Mouse (Mus musculus): ENCODE measurements at regions not wholly inside any gene's neighbourhood (a gene's known extent, or its start where the extent isn't known, plus 50 kb on each side); places are given as distances from the start of the nearest gene placed in this dataset.

DNA sequence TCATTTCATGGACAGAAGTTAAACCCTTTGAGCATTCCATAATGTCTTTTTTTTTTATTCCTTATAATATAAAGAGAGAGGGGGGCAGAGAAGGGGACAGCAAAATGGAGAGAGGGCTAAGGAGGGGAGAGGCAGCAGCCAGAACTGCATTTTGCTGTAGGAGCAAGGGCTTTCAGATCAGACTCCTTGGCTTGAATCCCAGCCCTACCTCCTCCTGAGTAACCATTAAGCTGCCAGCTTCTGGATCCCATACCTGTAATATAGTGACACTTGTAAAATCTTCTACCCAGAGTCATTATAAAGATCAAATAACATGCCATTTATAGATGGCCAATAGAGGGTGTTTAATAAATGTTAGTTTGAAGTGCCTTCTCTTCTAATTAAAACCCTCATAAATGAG lies 339.6 kb upstream of the Rag2 start:
- no peak for TF ChIP-seq POLR2A (IDR thresholded peaks at IDR 0.05; ENCODE audit: low read depth, low read length)
- no peak for TF ChIP-seq POLR2AphosphoS2 (IDR thresholded peaks at IDR 0.05; ENCODE audit: low read depth, low read length)
- TF ChIP-seq CTCF (conservative IDR thresholded peaks at IDR 0.05 in 1 of 2, IDR thresholded peaks at IDR 0.05 in 1 of 2; ENCODE audit: low read depth in 2 of 2, low read length in 2 of 2), result no peak
- no peak for TF ChIP-seq ZNF384 (IDR thresholded peaks at IDR 0.05; ENCODE audit: low read depth, low read length)
- no peak for TF ChIP-seq RAD21 (IDR thresholded peaks at IDR 0.05; ENCODE audit: low read depth, low read length)
- no peak for TF ChIP-seq EP300 (IDR thresholded peaks at IDR 0.05; ENCODE audit: low read length)
- no peak for TF ChIP-seq MYC (IDR thresholded peaks at IDR 0.05; ENCODE audit: low read depth, low read length)
- TF ChIP-seq IRF4 (IDR thresholded peaks at IDR 0.05; ENCODE audit: low read depth, low read length), result no peak
- TF ChIP-seq NELFE (IDR thresholded peaks at IDR 0.05; ENCODE audit: low read depth, low read length), result no peak
- no peak for TF ChIP-seq USF2 (conservative IDR thresholded peaks at IDR 0.05; ENCODE audit: low read depth, low read length)
- no peak for TF ChIP-seq MAFK (IDR thresholded peaks at IDR 0.05; ENCODE audit: insufficient replicate concordance, low read length)
- no peak for TF ChIP-seq KAT2A (IDR thresholded peaks at IDR 0.05; ENCODE audit: insufficient replicate concordance, low read length)
- TF ChIP-seq NRF1 (IDR thresholded peaks at IDR 0.05; ENCODE audit: low read depth, low read length), result no peak

Data from CH12.LX (cell line).